Mouse (Mus musculus): ENCODE results near the gene Agxt. TPM values are rescaled to one million over a fixed set of nuclear protein-coding genes. Genes with fewer than 3 reads are reported as not detected.

Agxt gene
- polyA plus RNA-seq, 1 experiment from 2014 or later, result not detected

- WGBS, result 72% methylated on average over 8 of the region's 8 CpGs
Observed at GRCm38 (mm10) chr1:93161350-93161749, 26.3 kb downstream of the Agxt start.

GRCm38 (mm10) chr1:93161921-93162320 lies 26.9 kb downstream of the Agxt start:
- Histone ChIP-seq H3K27me3 (replicated peaks; ENCODE audit: control insufficient read depth, insufficient read depth, low read length) (no peaks in the 10 kb centered on the region), H3K9me3 (ENCODE audit: control insufficient read depth, low read length) (no peaks in the 10 kb centered on the region), H3K9ac (ENCODE audit: low read depth, low read length) (no peak overlapping the region), H3K4me1 (ENCODE audit: control insufficient read depth, insufficient read depth, low read depth, low read length) (no peaks in the 10 kb centered on the region), H3K4me3 (ENCODE audit: low read length) (no peak overlapping the region), H3K36me3 (ENCODE audit: control insufficient read depth, insufficient read depth, low read length) (no peaks in the 10 kb centered on the region), H3K4me2 (ENCODE audit: low read length) (no peak overlapping the region), H3K27ac (ENCODE audit: low read depth, low read length) (no peak overlapping the region)
- ATAC-seq, result no peak
- WGBS, result 82% methylated on average over 10 of the region's 10 CpGs

More at GRCm38 (mm10) chr1:93161350-93161749, 26.3 kb downstream of the Agxt start:
- Histone ChIP-seq H3K9ac (ENCODE audit: low read depth, low read length) (no peak overlapping the region), H3K9me3 (ENCODE audit: control insufficient read depth, low read length) (no peaks in the 10 kb centered on the region), H3K4me1 (ENCODE audit: control insufficient read depth, insufficient read depth, low read depth, low read length) (no peaks in the 10 kb centered on the region), H3K4me2 (ENCODE audit: low read length) (no peak overlapping the region), H3K36me3 (ENCODE audit: control insufficient read depth, insufficient read depth, low read length) (no peaks in the 10 kb centered on the region), H3K4me3 (ENCODE audit: low read length) (no peak overlapping the region), H3K27me3 (replicated peaks; ENCODE audit: control insufficient read depth, insufficient read depth, low read length) (no peaks in the 10 kb centered on the region), H3K27ac (ENCODE audit: low read depth, low read length) (no peak overlapping the region)
- ATAC-seq, result no peak

- no peaks in the 10 kb centered on the region for H3K27me3 ChIP-seq (replicated peaks; ENCODE audit: control insufficient read depth, insufficient read depth, low read length)
- no peaks in the 10 kb centered on the region for H3K9me3 ChIP-seq (ENCODE audit: control insufficient read depth, low read length)
- no peak overlapping the region for H3K4me3 ChIP-seq (ENCODE audit: low read length)
- H3K4me2 ChIP-seq (ENCODE audit: low read length), result no peak overlapping the region
- no peak overlapping the region for H3K27ac ChIP-seq (ENCODE audit: low read depth, low read length)
- ATAC-seq, result no peak
- WGBS, result 84% methylated on average over 7 of the region's 7 CpGs
- no peaks in the 10 kb centered on the region for H3K4me1 ChIP-seq (ENCODE audit: control insufficient read depth, insufficient read depth, low read depth, low read length)
- H3K9ac ChIP-seq (ENCODE audit: low read depth, low read length), result no peak overlapping the region
- H3K36me3 ChIP-seq (ENCODE audit: control insufficient read depth, insufficient read depth, low read length), result no peaks in the 10 kb centered on the region
Observed at GRCm38 (mm10) chr1:93162588-93162987, 27.5 kb downstream of the Agxt start.

GRCm38 (mm10) chr1:93165447-93165846 lies 30.4 kb downstream of the Agxt start:
- H3K27ac ChIP-seq (ENCODE audit: low read depth, low read length), result no peak overlapping the region
- H3K9me3 ChIP-seq (ENCODE audit: control insufficient read depth, low read length), result no peaks in the 10 kb centered on the region
- ATAC-seq, result no peak
- no peaks in the 10 kb centered on the region for H3K4me1 ChIP-seq (ENCODE audit: control insufficient read depth, insufficient read depth, low read depth, low read length)
- H3K4me2 ChIP-seq (ENCODE audit: low read length), result no peak overlapping the region
- H3K4me3 ChIP-seq (ENCODE audit: low read length), result no peak overlapping the region
- no peak overlapping the region for H3K9ac ChIP-seq (ENCODE audit: low read depth, low read length)
- no peaks in the 10 kb centered on the region for H3K36me3 ChIP-seq (ENCODE audit: control insufficient read depth, insufficient read depth, low read length)
- H3K27me3 ChIP-seq (replicated peaks; ENCODE audit: control insufficient read depth, insufficient read depth, low read length), result no peaks in the 10 kb centered on the region
- WGBS, result 89% methylated on average over 9 of the region's 9 CpGs

- no peak overlapping the region for H3K4me2 ChIP-seq (ENCODE audit: low read length)
- no peaks in the 10 kb centered on the region for H3K36me3 ChIP-seq (ENCODE audit: control insufficient read depth, insufficient read depth, low read length)
- WGBS, result 88% methylated on average over 11 of the region's 11 CpGs
- no peak overlapping the region for H3K4me3 ChIP-seq (ENCODE audit: low read length)
- H3K4me1 ChIP-seq (ENCODE audit: control insufficient read depth, insufficient read depth, low read depth, low read length), result no peaks in the 10 kb centered on the region
- H3K9me3 ChIP-seq (ENCODE audit: control insufficient read depth, low read length), result no peaks in the 10 kb centered on the region
- no peak overlapping the region for H3K9ac ChIP-seq (ENCODE audit: low read depth, low read length)
- no peaks in the 10 kb centered on the region for H3K27me3 ChIP-seq (replicated peaks; ENCODE audit: control insufficient read depth, insufficient read depth, low read length)
- no peak for ATAC-seq
- no peak overlapping the region for H3K27ac ChIP-seq (ENCODE audit: low read depth, low read length)
Observed at GRCm38 (mm10) chr1:93166346-93167079, 31.5 kb downstream of the Agxt start.

- WGBS, result 41% methylated on average over 10 of the region's 10 CpGs
- no peaks in the 10 kb centered on the region for H3K4me1 ChIP-seq (ENCODE audit: control insufficient read depth, insufficient read depth, low read depth, low read length)
- H3K9ac ChIP-seq (ENCODE audit: low read depth, low read length), result no peak within 1 kb of the TSS
- ATAC-seq, result no peak
- no peak within 1 kb of the TSS for H3K4me3 ChIP-seq (ENCODE audit: low read length)
- H3K9me3 ChIP-seq (ENCODE audit: control insufficient read depth, low read length), result no peaks in the 10 kb centered on the region
- no peak within 1 kb of the TSS for H3K4me2 ChIP-seq (ENCODE audit: low read length)
- H3K27ac ChIP-seq (ENCODE audit: low read depth, low read length), result no peak within 1 kb of the TSS
- H3K36me3 ChIP-seq (ENCODE audit: control insufficient read depth, insufficient read depth, low read length), result no peaks in the 10 kb centered on the region
- H3K27me3 ChIP-seq (replicated peaks; ENCODE audit: control insufficient read depth, insufficient read depth, low read length), result no peaks in the 10 kb centered on the region
Observed at GRCm38 (mm10) chr1:93168295-93168775, 33.3 kb downstream of the Agxt start, which contains the start of gene Crocc2. Gene Crocc2, plus strand, starts transcription at chr1:93168725.

- no peak overlapping the region for H3K4me2 ChIP-seq (ENCODE audit: low read length)
- ATAC-seq, result no peak
- H3K9me3 ChIP-seq (ENCODE audit: control insufficient read depth, low read length), result no peaks in the 10 kb centered on the region
- no peak overlapping the region for H3K4me3 ChIP-seq (ENCODE audit: low read length)
- H3K27ac ChIP-seq (ENCODE audit: low read depth, low read length), result no peak overlapping the region
- H3K27me3 ChIP-seq (replicated peaks; ENCODE audit: control insufficient read depth, insufficient read depth, low read length), result no peaks in the 10 kb centered on the region
- no peaks in the 10 kb centered on the region for H3K36me3 ChIP-seq (ENCODE audit: control insufficient read depth, insufficient read depth, low read length)
- no peak overlapping the region for H3K9ac ChIP-seq (ENCODE audit: low read depth, low read length)
- WGBS, result 60% methylated on average over 4 of the region's 4 CpGs
- H3K4me1 ChIP-seq (ENCODE audit: control insufficient read depth, insufficient read depth, low read depth, low read length), result peaks cover 10% of the 10 kb centered on the region
Observed at GRCm38 (mm10) chr1:93173665-93174064, 38.6 kb downstream of the Agxt start.

GRCm38 (mm10) chr1:93174399-93174798 lies 39.4 kb downstream of the Agxt start:
- Histone ChIP-seq H3K4me1 (ENCODE audit: control insufficient read depth, insufficient read depth, low read depth, low read length) (peaks cover 10% of the 10 kb centered on the region), H3K27ac (ENCODE audit: low read depth, low read length) (no peak overlapping the region), H3K27me3 (replicated peaks; ENCODE audit: control insufficient read depth, insufficient read depth, low read length) (no peaks in the 10 kb centered on the region), H3K4me3 (ENCODE audit: low read length) (no peak overlapping the region), H3K36me3 (ENCODE audit: control insufficient read depth, insufficient read depth, low read length) (no peaks in the 10 kb centered on the region), H3K4me2 (ENCODE audit: low read length) (no peak overlapping the region), H3K9me3 (ENCODE audit: control insufficient read depth, low read length) (no peaks in the 10 kb centered on the region), H3K9ac (ENCODE audit: low read depth, low read length) (no peak overlapping the region)
- peak; percentile 77 for ATAC-seq
- WGBS, result 0% methylated on average over 4 of the region's 4 CpGs

- WGBS, result 25% methylated on average over 6 of the region's 6 CpGs
- H3K27me3 ChIP-seq (replicated peaks; ENCODE audit: control insufficient read depth, insufficient read depth, low read length), result no peaks in the 10 kb centered on the region
- no peak overlapping the region for H3K9ac ChIP-seq (ENCODE audit: low read depth, low read length)
- H3K4me3 ChIP-seq (ENCODE audit: low read length), result no peak overlapping the region
- peak overlapping the region; percentile 97 for H3K4me2 ChIP-seq (ENCODE audit: low read length)
- peak; percentile 27; the same call in 1 of the 2 replicates for ATAC-seq
- H3K4me1 ChIP-seq (ENCODE audit: control insufficient read depth, insufficient read depth, low read depth, low read length), result peaks cover 10% of the 10 kb centered on the region
- no peaks in the 10 kb centered on the region for H3K36me3 ChIP-seq (ENCODE audit: control insufficient read depth, insufficient read depth, low read length)
- H3K9me3 ChIP-seq (ENCODE audit: control insufficient read depth, low read length), result no peaks in the 10 kb centered on the region
- H3K27ac ChIP-seq (ENCODE audit: low read depth, low read length), result no peak overlapping the region
Observed at GRCm38 (mm10) chr1:93175849-93176248, 40.8 kb downstream of the Agxt start.

Data from hindbrain, embryonic 16.5 days (tissue).